Mouse (Mus musculus): ENCODE results near the gene Gabarap.

Gabarap gene

GRCm38 (mm10) chr11:69970222-69970621 lies 20.7 kb upstream of the Gabarap start:
- no peak for DNase-seq (ENCODE audit: low spot score)

GRCm38 (mm10) chr11:69970775-69971174 lies 20.2 kb upstream of the Gabarap start:
- DNase-seq (ENCODE audit: low spot score), result no peak

- no peak for DNase-seq (ENCODE audit: low spot score)
These were observed 16.0 kb upstream of the Gabarap start for GRCm38 (mm10) chr11:69974907-69975306.

- no peak for DNase-seq (ENCODE audit: low spot score)
These were observed 14.7 kb upstream of the Gabarap start for GRCm38 (mm10) chr11:69976271-69976670.

- DNase-seq (ENCODE audit: low spot score), result no peak
These were observed 11.1 kb upstream of the Gabarap start for GRCm38 (mm10) chr11:69979827-69980195.

- DNase-seq (ENCODE audit: low spot score), result peak; percentile 96
These were observed 10.5 kb upstream of the Gabarap start for GRCm38 (mm10) chr11:69980196-69981140.

- no peak for DNase-seq (ENCODE audit: low spot score)
These were observed 9.7 kb upstream of the Gabarap start, which contains the start of gene Ctdnep1 for GRCm38 (mm10) chr11:69981141-69981762. Ctdnep1 (plus strand) TSS chr11:69981156.

- no peak for DNase-seq (ENCODE audit: low spot score)
These were observed 8.7 kb upstream of the Gabarap start, which contains the start of gene Elp5 for GRCm38 (mm10) chr11:69982225-69982624. Elp5 (minus strand) TSS chr11:69982517.

- DNase-seq (ENCODE audit: low spot score), result no peak
These were observed 8.1 kb upstream of the Gabarap start for GRCm38 (mm10) chr11:69982877-69983276.

GRCm38 (mm10) chr11:69983377-69983776 lies 7.6 kb upstream of the Gabarap start:
- no peak for DNase-seq (ENCODE audit: low spot score)

- no peak for DNase-seq (ENCODE audit: low spot score)
These were observed 6.5 kb upstream of the Gabarap start for GRCm38 (mm10) chr11:69984431-69984830.

- no peak for DNase-seq (ENCODE audit: low spot score)
These were observed 994 bp upstream of the Gabarap start for GRCm38 (mm10) chr11:69989949-69990348.

GRCm38 (mm10) chr11:69991711-69992110 lies 768 bp downstream of the Gabarap start:
- DNase-seq (ENCODE audit: low spot score), result no peak

- DNase-seq (ENCODE audit: low spot score), result no peak
These were observed 1.5 kb downstream of the Gabarap start for GRCm38 (mm10) chr11:69992396-69992795.

GRCm38 (mm10) chr11:69992932-69993331 lies 2.0 kb downstream of the Gabarap start:
- no peak for DNase-seq (ENCODE audit: low spot score)

- DNase-seq (ENCODE audit: low spot score), result no peak
These were observed 3.6 kb downstream of the Gabarap start for GRCm38 (mm10) chr11:69994401-69995090.

GRCm38 (mm10) chr11:69995391-69995960 lies 4.5 kb downstream of the Gabarap start, which contains the start of gene Phf23:
Phf23 (plus strand) TSS chr11:69995777.
- DNase-seq (ENCODE audit: low spot score), result peak; percentile 92

GRCm38 (mm10) chr11:69996161-69997061 lies 5.5 kb downstream of the Gabarap start:
- DNase-seq (ENCODE audit: low spot score), result peak; percentile 49

GRCm38 (mm10) chr11:69997070-69997509 lies 6.1 kb downstream of the Gabarap start:
- DNase-seq (ENCODE audit: low spot score), result peak; percentile 89

- no peak for DNase-seq (ENCODE audit: low spot score)
These were observed 7.9 kb downstream of the Gabarap start for GRCm38 (mm10) chr11:69998567-69999491.
